In genomic region chr7:36796392-36797187, GRCm38 (mm10) we compare ENCODE assay signal across 15 mouse cellular contexts.
DNase-seq lines count a peak whose midpoint lies in the region; ATAC-seq and TF ChIP-seq lines count a peak whose summit lies in the region.
"Had no signal": no experiment of that assay in that cellular context is flagged by ENCODE, and none has a peak within 500 bp of the region (broad histone marks: within the 10 kb centered on the region; RNA-seq: fewer than 3 reads in every experiment).

No protein-coding gene starts in this region.

- TF ChIP-seq EP300 in heart, adult 2 months (IDR thresholded peaks at IDR 0.05; ENCODE audit: insufficient read depth, low read depth, low read length), result no peak
- TF ChIP-seq EP300 in lung, postnatal 0 days (IDR thresholded peaks at IDR 0.05), result no peak

- H3K36me3 ChIP-seq in heart, adult 2 months (ENCODE audit: control insufficient read depth, insufficient read depth, low read length), result no peaks in the 10 kb centered on the region
- H3K36me3 ChIP-seq in lung, postnatal 0 days (ENCODE audit: insufficient read depth, low read length), result no peaks in the 10 kb centered on the region
- no peaks in the 10 kb centered on the region for H3K36me3 ChIP-seq in intestine, embryonic 15.5 days
- no peaks in the 10 kb centered on the region for H3K36me3 ChIP-seq in stomach, embryonic 16.5 days (ENCODE audit: control insufficient read depth, insufficient read depth, low read length)
- H3K36me3 ChIP-seq in midbrain, embryonic 13.5 days, result no peaks in the 10 kb centered on the region
- H3K36me3 ChIP-seq: heart, embryonic 15.5 days; hindbrain, embryonic 10.5 days; midbrain, embryonic 10.5 days had no signal

- H3K4me2 ChIP-seq in lung, postnatal 0 days (replicated peaks; ENCODE audit: low read depth, low read length), result no peak overlapping the region
- H3K4me2 ChIP-seq in intestine, embryonic 15.5 days (replicated peaks), result no peak overlapping the region
- H3K4me2 ChIP-seq in stomach, embryonic 16.5 days (ENCODE audit: low read depth, low read length), result no peak overlapping the region
- H3K4me2 ChIP-seq in midbrain, embryonic 13.5 days (replicated peaks), result no peak overlapping the region
- H3K4me2 ChIP-seq: heart, embryonic 15.5 days had no signal

- H3K27me3 ChIP-seq in heart, adult 2 months (ENCODE audit: control insufficient read depth, insufficient read depth, low read length), result no peaks in the 10 kb centered on the region
- no peaks in the 10 kb centered on the region for H3K27me3 ChIP-seq in lung, postnatal 0 days (replicated peaks; ENCODE audit: insufficient read depth, low read length)
- H3K27me3 ChIP-seq in intestine, embryonic 15.5 days (replicated peaks), result no peaks in the 10 kb centered on the region
- no peaks in the 10 kb centered on the region for H3K27me3 ChIP-seq in stomach, embryonic 16.5 days (ENCODE audit: control insufficient read depth, insufficient read depth, low read length)
- no peaks in the 10 kb centered on the region for H3K27me3 ChIP-seq in midbrain, embryonic 13.5 days
- H3K27me3 ChIP-seq: heart, embryonic 15.5 days had no signal

- no peak for TF ChIP-seq CTCF in heart, adult 2 months (IDR thresholded peaks at IDR 0.05)
- no peak for TF ChIP-seq CTCF in lung, postnatal 0 days (IDR thresholded peaks at IDR 0.05)

- intact Hi-C loops in heart, adult 2 months (cut with DNase I), result no loop called here

- H3K27ac ChIP-seq in heart, adult 2 months, result no peak overlapping the region
- no peak overlapping the region for H3K27ac ChIP-seq in lung, postnatal 0 days (ENCODE audit: low read length)
- no peak overlapping the region for H3K27ac ChIP-seq in intestine, embryonic 15.5 days
- H3K27ac ChIP-seq in stomach, embryonic 16.5 days (ENCODE audit: low read length), result no peak overlapping the region
- no peak overlapping the region for H3K27ac ChIP-seq in midbrain, embryonic 13.5 days
- H3K27ac ChIP-seq: heart, embryonic 15.5 days; hindbrain, embryonic 10.5 days; midbrain, embryonic 10.5 days had no signal

- H3K4me1 ChIP-seq in heart, adult 2 months (ENCODE audit: control insufficient read depth, insufficient read depth, low read length), result no peaks in the 10 kb centered on the region
- no peaks in the 10 kb centered on the region for H3K4me1 ChIP-seq in lung, postnatal 0 days (ENCODE audit: insufficient read depth, low read depth, low read length)
- no peaks in the 10 kb centered on the region for H3K4me1 ChIP-seq in intestine, embryonic 15.5 days (replicated peaks)
- no peaks in the 10 kb centered on the region for H3K4me1 ChIP-seq in stomach, embryonic 16.5 days (ENCODE audit: control insufficient read depth, insufficient read depth, low read length)
- no peaks in the 10 kb centered on the region for H3K4me1 ChIP-seq in midbrain, embryonic 13.5 days (replicated peaks)
- H3K4me1 ChIP-seq: heart, embryonic 15.5 days; midbrain, embryonic 10.5 days had no signal

- H3K9me3 ChIP-seq in lung, postnatal 0 days (ENCODE audit: low read length), result no peaks in the 10 kb centered on the region
- no peaks in the 10 kb centered on the region for H3K9me3 ChIP-seq in intestine, embryonic 15.5 days
- no peaks in the 10 kb centered on the region for H3K9me3 ChIP-seq in stomach, embryonic 16.5 days (replicated peaks; ENCODE audit: control insufficient read depth, low read length)
- no peaks in the 10 kb centered on the region for H3K9me3 ChIP-seq in midbrain, embryonic 13.5 days
- H3K9me3 ChIP-seq: heart, embryonic 15.5 days; hindbrain, embryonic 10.5 days; midbrain, embryonic 10.5 days had no signal

- no peak overlapping the region for H3K9ac ChIP-seq in heart, adult 2 months (ENCODE audit: low read depth, low read length)
- H3K9ac ChIP-seq in lung, postnatal 0 days (replicated peaks; ENCODE audit: low read depth), result no peak overlapping the region
- H3K9ac ChIP-seq in intestine, embryonic 15.5 days, result no peak overlapping the region
- no peak overlapping the region for H3K9ac ChIP-seq in stomach, embryonic 16.5 days (ENCODE audit: low read length)
- H3K9ac ChIP-seq in midbrain, embryonic 13.5 days (replicated peaks), result no peak overlapping the region
- H3K9ac ChIP-seq: heart, embryonic 15.5 days had no signal

- H3K79me2 ChIP-seq in heart, adult 2 months (replicated peaks; ENCODE audit: control insufficient read depth, insufficient read depth, low read length), result no peaks in the 10 kb centered on the region

- 79% methylated on average over 15 of the region's 15 CpGs for WGBS in heart, adult 2 months
- 79% methylated on average over 15 of the region's 15 CpGs for WGBS in lung, postnatal 0 days
- 82% methylated on average over 15 of the region's 15 CpGs for WGBS in intestine, embryonic 15.5 days
- WGBS in stomach, embryonic 16.5 days, result 70% methylated on average over 15 of the region's 15 CpGs
- 83% methylated on average over 15 of the region's 15 CpGs for WGBS in midbrain, embryonic 13.5 days

- TF ChIP-seq POLR2A in heart, adult 2 months (IDR thresholded peaks at IDR 0.05; ENCODE audit: insufficient read depth, low read depth, low read length), result no peak

- peak; percentile 54 for ATAC-seq in lung, postnatal 0 days
- ATAC-seq in intestine, embryonic 15.5 days, result peak; percentile 71
- ATAC-seq in stomach, embryonic 16.5 days (ENCODE audit: insufficient read depth, low FRiP score), result peak; percentile 92; the same call in 1 of the 2 replicates
- no peak for ATAC-seq in midbrain, embryonic 13.5 days
- ATAC-seq: inflammation-experienced regulatory T-cells, adult 6 months had no signal

- H3K4me3 ChIP-seq in heart, adult 2 months, result no peak overlapping the region
- no peak overlapping the region for H3K4me3 ChIP-seq in lung, postnatal 0 days (ENCODE audit: low read depth, low read length)
- no peak overlapping the region for H3K4me3 ChIP-seq in intestine, embryonic 15.5 days (replicated peaks)
- no peak overlapping the region for H3K4me3 ChIP-seq in stomach, embryonic 16.5 days (replicated peaks; ENCODE audit: low read length)
- no peak overlapping the region for H3K4me3 ChIP-seq in midbrain, embryonic 13.5 days (replicated peaks)
- H3K4me3 ChIP-seq: heart, embryonic 15.5 days; hindbrain, embryonic 10.5 days; midbrain, embryonic 10.5 days had no signal

- peak; percentile 78 for DNase-seq in heart, adult 11 months
- DNase-seq in heart, adult 2 months, result no peak
- DNase-seq in lung, postnatal 0 days (ENCODE audit: low spot score), result no peak
- no peak for DNase-seq in lung, postnatal 4 days
- DNase-seq in testis, postnatal 14 days (ENCODE audit: low spot score), result no peak
- DNase-seq: adrenal gland, postnatal 10 days; cerebellum, adult 8-10 months; lung, adult 2 months had no signal
